Mouse (Mus musculus) CH12.LX (cell line): Measurements from ENCODE around the gene H2-Eb1. TPM values are rescaled to one million over a fixed set of nuclear protein-coding genes. Genes with fewer than 3 reads are reported as not detected.
A peak's percentile ranks its signal among the peaks of the same experiment; 100 is the strongest.

Source experiments
- DNase-seq: peaks from one replicate; pipeline ENCODE4 v3.0.0-alpha.2; 2013; ENCODE audit errors: extremely low read depth
- H3K27ac ChIP-seq: 2 replicates; pipeline ENCODE4 v1.5.1; 2012; ENCODE audit warnings: low read depth, mild to moderate bottlenecking, control low read depth, moderate library complexity; ENCODE audit not compliant: insufficient read depth
- H3K27me3 ChIP-seq: replicated peaks from 2 replicates; pipeline ENCODE3; 2012; ENCODE audit warnings: inconsistent platforms
- H3K36me3 ChIP-seq, 2 experiments: replicated peaks in 1 of 2; 2 replicates each; pipeline versions ENCODE3 to v1.6.1; 2012; ENCODE audit warnings: inconsistent platforms in 1 of 2, low read length in 1 of 2, mild to moderate bottlenecking in 1 of 2, mixed read lengths in 1 of 2, moderate library complexity in 1 of 2; ENCODE audit not compliant: control insufficient read depth in 1 of 2, insufficient read depth in 1 of 2
- H3K4me1 ChIP-seq, 2 experiments: 2 replicates each; pipeline ENCODE4 v1.6.1; 2012; ENCODE audit warnings: inconsistent platforms in 1 of 2, moderate library complexity in 1 of 2; ENCODE audit not compliant: insufficient read depth in 2 of 2, control insufficient read depth in 1 of 2
- H3K4me2 ChIP-seq: 2 replicates; pipeline ENCODE4 v1.6.1; 2012; ENCODE audit warnings: low read depth, mild to moderate bottlenecking, control low read depth; ENCODE audit not compliant: poor library complexity, insufficient read depth, severe bottlenecking
- H3K4me3 ChIP-seq, 3 experiments: fragments of 150-350 bp in 1 of 3; sonication (generic) in 1 of 3; replicated peaks in 1 of 3; 2 replicates each; pipeline versions ENCODE3 to v1.5.1; 2011 to 2012; ENCODE audit warnings: low read depth in 2 of 3, low read length in 2 of 3, mild to moderate bottlenecking in 2 of 3, moderate library complexity in 2 of 3, control low read depth in 1 of 3, improper control_type of control experiment in 1 of 3, inconsistent platforms in 1 of 3, mixed read lengths in 1 of 3; ENCODE audit not compliant: poor library complexity in 1 of 3
- H3K79me2 ChIP-seq: replicated peaks from 2 replicates; pipeline ENCODE4 v1.6.1; 2012; ENCODE audit warnings: mild to moderate bottlenecking, moderate library complexity; ENCODE audit not compliant: control insufficient read depth, poor library complexity, insufficient read depth, severe bottlenecking; ENCODE audit errors: extremely low read depth
- H3K9ac ChIP-seq: 2 replicates; pipeline ENCODE4 v1.6.1; 2012; ENCODE audit warnings: low read depth, mild to moderate bottlenecking, control low read depth, moderate library complexity; ENCODE audit not compliant: insufficient read depth
- H3K9me3 ChIP-seq: replicated peaks from 2 replicates; pipeline ENCODE3; 2012; ENCODE audit warnings: low read length, inconsistent platforms, mixed read lengths
- CTCF ChIP-seq, 2 experiments: IDR thresholded peaks in 1 of 2; conservative IDR thresholded peaks in 1 of 2; 2 replicates each; pipeline ENCODE4 v1.5.1; 2011 to 2012; ENCODE audit warnings: low read depth in 2 of 2, low read length in 2 of 2, improper control_type of control experiment in 1 of 2, inconsistent platforms in 1 of 2, mild to moderate bottlenecking in 1 of 2, moderate library complexity in 1 of 2
- ELF1 ChIP-seq: IDR thresholded peaks from 2 replicates; pipeline ENCODE4 v1.6.1; 2014; ENCODE audit warnings: low read depth, mild to moderate bottlenecking, inconsistent platforms, low read length, improper control_type of control experiment
- EP300 ChIP-seq: IDR thresholded peaks from 2 replicates; pipeline ENCODE4 v1.6.1; 2011; ENCODE audit warnings: low read length, improper control_type of control experiment
- JUN ChIP-seq: IDR thresholded peaks from 2 replicates; pipeline ENCODE4 v1.6.1; 2011; ENCODE audit warnings: low read depth, mild to moderate bottlenecking, low read length, improper control_type of control experiment, moderate library complexity; ENCODE audit not compliant: insufficient read depth
- MAFK ChIP-seq: IDR thresholded peaks from 2 replicates; pipeline ENCODE4 v1.6.1; 2011; ENCODE audit warnings: low read length, improper control_type of control experiment; ENCODE audit not compliant: insufficient replicate concordance
- MAX ChIP-seq: IDR thresholded peaks from 2 replicates; pipeline ENCODE4 v1.6.1; 2011; ENCODE audit warnings: low read length, improper control_type of control experiment
- MAZ ChIP-seq: IDR thresholded peaks from 2 replicates; pipeline ENCODE4 v1.6.1; 2012; ENCODE audit warnings: low read depth, mild to moderate bottlenecking, inconsistent platforms, low read length, improper control_type of control experiment, moderate library complexity
- MEF2A ChIP-seq: IDR thresholded peaks from 2 replicates; pipeline ENCODE4 v1.6.1; 2014; ENCODE audit warnings: low read depth, mild to moderate bottlenecking, inconsistent platforms, low read length, improper control_type of control experiment, borderline replicate concordance
- MYC ChIP-seq: IDR thresholded peaks from 2 replicates; pipeline ENCODE4 v1.6.1; 2011; ENCODE audit warnings: low read depth, mild to moderate bottlenecking, improper control_type of control experiment, low read length
- NELFE ChIP-seq: IDR thresholded peaks from 2 replicates; pipeline ENCODE4 v1.6.1; 2011; ENCODE audit warnings: low read depth, low read length, improper control_type of control experiment
- NRF1 ChIP-seq: IDR thresholded peaks from 2 replicates; pipeline ENCODE4 v1.6.1; 2014; ENCODE audit warnings: low read depth, mild to moderate bottlenecking, inconsistent platforms, low read length, improper control_type of control experiment, moderate library complexity
- POLR2A ChIP-seq: IDR thresholded peaks from 2 replicates; pipeline ENCODE4 v1.6.1; 2011; ENCODE audit warnings: low read depth, mild to moderate bottlenecking, improper control_type of control experiment, low read length
- POLR2AphosphoS2 ChIP-seq: IDR thresholded peaks from 2 replicates; pipeline ENCODE4 v1.6.1; 2011; ENCODE audit warnings: low read depth, low read length, improper control_type of control experiment
- RAD21 ChIP-seq: IDR thresholded peaks from 2 replicates; pipeline ENCODE4 v1.6.1; 2011; ENCODE audit warnings: low read depth, mild to moderate bottlenecking, low read length, improper control_type of control experiment, moderate library complexity
- RCOR1 ChIP-seq: conservative IDR thresholded peaks from 2 replicates; pipeline ENCODE4 v1.6.1; 2012; ENCODE audit warnings: low read depth, mild to moderate bottlenecking, inconsistent platforms, low read length, improper control_type of control experiment
- SIN3A ChIP-seq: IDR thresholded peaks from 2 replicates; pipeline ENCODE4 v1.6.1; 2012; ENCODE audit warnings: low read length, improper control_type of control experiment, inconsistent platforms
- SMC3 ChIP-seq: IDR thresholded peaks from 2 replicates; pipeline ENCODE4 v1.6.1; 2011; ENCODE audit warnings: low read depth, low read length, improper control_type of control experiment
- UBTF ChIP-seq: IDR thresholded peaks from 2 replicates; pipeline ENCODE4 v1.6.1; 2012; ENCODE audit warnings: low read depth, mild to moderate bottlenecking, inconsistent platforms, low read length, improper control_type of control experiment, moderate library complexity
- USF1 ChIP-seq: IDR thresholded peaks from 2 replicates; pipeline ENCODE4 v1.6.1; 2014; ENCODE audit warnings: low read depth, mild to moderate bottlenecking, inconsistent platforms, low read length, improper control_type of control experiment
- ZC3H11A ChIP-seq: IDR thresholded peaks from 2 replicates; pipeline ENCODE4 v1.6.1; 2012; ENCODE audit warnings: low read depth, mild to moderate bottlenecking, inconsistent platforms, low read length, improper control_type of control experiment
- ZNF384 ChIP-seq: IDR thresholded peaks from 2 replicates; pipeline ENCODE4 v1.6.1; 2012; ENCODE audit warnings: low read depth, low read length, improper control_type of control experiment, inconsistent platforms
- dilution Hi-C: fragments of 300-500 bp; cut with MboI; formaldehyde crosslinking; loops from 2 replicates; pipeline ENCODE4 v1.14.3; 2020; ENCODE audit warnings: low sequenced_read_pairs; ENCODE audit not compliant: extremely low pct_unique_long_range_greater_than_20kb, extremely low pct_ligation_motif_present
- in situ Hi-C: fragments of 300-500 bp; cut with MboI; formaldehyde crosslinking; loops from 3 replicates; pipeline ENCODE4 v1.14.3; 2019; ENCODE audit warnings: low sequenced_read_pairs, low pct_ligation_motif_present, low pct_unique_long_range_greater_than_20kb, mixed read lengths
- polyA plus RNA-seq: library from polyadenylated mRNA; unstranded; fragments of >175 nt; gene quantifications from 2 replicates; pipeline ENCODE4 v1.2.1, GENCODE M21; 2012; ENCODE audit warnings: low read depth; ENCODE audit not compliant: insufficient read length
- total RNA-seq, 2 experiments: library from RNA; depleted of rRNA; stranded (reverse); fragments of 300-350 nt in 1 of 2; fragments of >200 nt in 1 of 2; gene quantifications; 2 replicates each; pipeline ENCODE4 v1.2.3; 2012 to 2014

Gene H2-Eb1
- total and polyA plus RNA-seq, 3 experiments: 511 to 898 (median 629) TPM

DNA sequence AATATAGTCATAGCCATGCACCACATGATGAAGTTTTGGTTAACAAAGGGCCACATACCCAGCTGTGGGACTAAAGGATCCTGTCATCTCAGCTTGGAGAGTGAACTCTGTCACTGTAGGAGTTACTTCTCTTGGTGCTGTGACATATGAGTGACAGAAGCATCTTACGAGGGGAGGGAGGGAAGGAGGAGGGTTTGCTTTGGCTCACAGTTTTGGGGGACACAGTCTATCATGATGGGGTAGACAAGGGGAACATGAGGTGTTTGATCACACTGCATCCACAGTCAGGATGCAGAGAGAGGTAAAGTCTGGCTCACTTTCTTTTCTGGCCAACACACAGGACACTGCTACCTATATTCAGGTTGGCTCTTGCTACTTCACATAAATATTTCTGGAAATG lies 23.8 kb upstream of the H2-Eb1 start:
- Histone ChIP-seq H3K4me3 (no peak overlapping the region), H3K4me2 (no peak overlapping the region), H3K4me1 (peaks cover 4 to 8% of the 10 kb centered on the region in 2 experiments; a peak in 3 of 4 replicates), H3K27ac (no peak overlapping the region), H3K79me2 (peaks cover 2% of the 10 kb centered on the region; the same call in 1 of the 2 replicates), H3K9me3 (peaks cover 1% of the 10 kb centered on the region), H3K9ac (no peak overlapping the region), H3K36me3 (peaks cover 10 to 47% of the 10 kb centered on the region in 2 experiments), H3K27me3 (no peaks in the 10 kb centered on the region)
- TF ChIP-seq MAX: no peak
- 0 out of 2 replicates have a peak, but pooled peaks have one; percentile 42 for TF ChIP-seq POLR2AphosphoS2
- dilution Hi-C loops (no loop called here), in situ Hi-C loops (no loop called here)
- DNase-seq: no peak

DNA sequence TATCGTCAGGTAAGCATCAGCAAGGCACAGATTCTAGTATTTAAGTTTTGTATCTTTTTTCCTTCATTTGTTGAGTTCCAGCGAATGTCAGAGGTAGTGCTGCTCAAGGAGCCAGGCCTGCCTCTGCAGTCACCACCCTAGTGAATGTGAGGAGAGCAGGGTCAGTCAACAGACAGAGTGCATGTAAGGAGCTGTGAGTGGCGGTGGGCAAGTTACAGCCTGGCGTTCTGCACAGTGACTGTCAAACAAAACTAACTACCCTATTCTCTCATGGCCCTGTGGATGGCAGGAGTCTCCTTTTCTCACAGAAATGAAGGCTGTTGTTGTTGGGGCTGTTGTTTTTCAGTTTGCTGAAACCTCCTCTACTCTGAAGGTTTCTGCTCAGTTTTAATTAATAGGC lies 20.3 kb upstream of the H2-Eb1 start:
- peaks cover 3% of the 10 kb centered on the region for H3K9me3 ChIP-seq
- H3K27me3 ChIP-seq: no peaks in the 10 kb centered on the region
- peaks cover 4% of the 10 kb centered on the region; the same call in 1 of the 2 replicates for H3K79me2 ChIP-seq
- no peak overlapping the region for H3K4me2 ChIP-seq
- no peak for TF ChIP-seq MYC
- no peak for TF ChIP-seq CTCF (conservative IDR thresholded peaks at IDR 0.05 in 1 of 2, IDR thresholded peaks at IDR 0.05 in 1 of 2; ENCODE audit: low read depth in 2 of 2, low read length in 2 of 2)
- TF ChIP-seq NELFE: no peak
- no peak for TF ChIP-seq JUN
- no peak for TF ChIP-seq RAD21
- no peak for TF ChIP-seq NRF1
- TF ChIP-seq MEF2A: no peak
- TF ChIP-seq ELF1: no peak
- TF ChIP-seq, all 38 proteins: peak for 0
- DNase-seq: no peak
- in situ Hi-C loops: no loop called here
- H3K4me1 ChIP-seq: peaks cover 7 to 21% of the 10 kb centered on the region in 2 experiments; a peak in 3 of 4 replicates
- dilution Hi-C loops: no loop called here
- H3K9ac ChIP-seq: no peak overlapping the region
- no peak overlapping the region for H3K27ac ChIP-seq
- peaks cover 10 to 47% of the 10 kb centered on the region in 2 experiments for H3K36me3 ChIP-seq
- peak overlapping the region in 2 of 3 experiments; percentile 4 to 38 for H3K4me3 ChIP-seq

DNA sequence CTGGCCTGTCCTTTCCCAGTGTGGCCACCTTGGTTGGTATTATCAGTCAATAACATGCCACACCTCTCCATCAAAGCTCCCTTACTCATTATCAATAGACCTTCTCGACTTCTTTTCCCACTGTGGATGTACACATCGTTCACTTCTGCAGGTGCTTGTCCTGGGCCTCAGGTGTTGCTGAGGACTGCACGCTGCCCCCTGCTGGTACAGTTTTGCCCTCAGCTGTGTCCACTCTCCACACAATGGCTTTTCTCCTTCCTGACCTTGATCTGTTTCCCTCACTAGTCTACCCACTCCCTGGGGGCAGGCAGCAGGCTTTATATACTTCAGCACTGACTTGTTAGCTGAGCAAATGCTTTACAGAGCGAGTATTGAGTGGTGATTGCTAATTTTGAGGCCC lies 19.8 kb upstream of the H2-Eb1 start:
- Histone ChIP-seq H3K4me2 (no peak overlapping the region), H3K27ac (no peak overlapping the region), H3K4me3 (peak overlapping the region in 1 of 3 experiments; percentile 36), H3K4me1 (peaks cover 7 to 22% of the 10 kb centered on the region in 2 experiments; a peak in 3 of 4 replicates), H3K27me3 (no peaks in the 10 kb centered on the region), H3K9me3 (peaks cover 3% of the 10 kb centered on the region), H3K9ac (no peak overlapping the region), H3K79me2 (peaks cover 4% of the 10 kb centered on the region; the same call in 1 of the 2 replicates), H3K36me3 (peaks cover 10 to 47% of the 10 kb centered on the region in 2 experiments)
- DNase-seq: peak; percentile 53
- dilution Hi-C loops: no loop called here
- TF ChIP-seq ZNF384: no peak
- no peak for TF ChIP-seq MAFK
- TF ChIP-seq RCOR1: no peak
- peak; percentile 11 for TF ChIP-seq RAD21
- TF ChIP-seq JUN: no peak
- 0 out of 2 replicates have a peak, but pooled peaks have one; percentile 37 for TF ChIP-seq SIN3A
- TF ChIP-seq SMC3: peak; percentile 52
- no peak for TF ChIP-seq USF1
- peak in 1 of 2 experiments; percentile 55; a peak in 2 of 4 replicates for TF ChIP-seq CTCF (conservative IDR thresholded peaks at IDR 0.05 in 1 of 2, IDR thresholded peaks at IDR 0.05 in 1 of 2; ENCODE audit: low read depth in 2 of 2, low read length in 2 of 2)
- TF ChIP-seq ZC3H11A: no peak
- no peak for TF ChIP-seq NELFE
- TF ChIP-seq MAZ: no peak
- no peak for TF ChIP-seq POLR2A
- TF ChIP-seq ELF1: no peak
- TF ChIP-seq POLR2AphosphoS2: no peak
- no peak for TF ChIP-seq MEF2A
- no peak for TF ChIP-seq UBTF
- TF ChIP-seq NRF1: no peak
- no peak for TF ChIP-seq EP300
- in situ Hi-C loops: no loop called here
